Comparison of ENCODE assay signal across 18 mouse cellular contexts in the genomic region with DNA sequence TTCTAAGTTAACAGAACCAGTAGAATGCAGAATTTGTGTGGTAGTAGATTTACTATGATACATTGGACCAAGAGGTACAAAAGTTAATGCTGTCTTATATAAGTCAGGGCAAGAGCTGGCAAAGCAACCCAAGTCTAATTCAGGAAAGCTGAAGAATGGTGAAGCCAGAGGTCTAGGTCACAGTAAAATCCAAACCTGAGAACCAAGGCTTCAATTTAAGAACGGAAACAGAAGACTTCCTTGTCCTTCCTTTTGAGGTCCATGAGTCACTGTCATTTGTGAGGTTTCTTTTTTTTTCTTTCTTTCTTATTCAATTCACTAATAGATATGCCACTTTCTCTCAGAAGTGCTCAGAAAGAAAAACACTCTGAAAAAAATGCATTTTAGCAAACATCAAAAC.
"Had no signal": no experiment of that assay in that cellular context is flagged by ENCODE, and none has a peak within 500 bp of the region (broad histone marks: within the 10 kb centered on the region; RNA-seq: fewer than 3 reads in every experiment).

No protein-coding gene starts in this region.

- H3K9ac ChIP-seq: liver, postnatal 0 days; lung, embryonic 15.5 days; midbrain, embryonic 12.5 days; neural tube, embryonic 12.5 days; stomach, embryonic 15.5 days had no signal

- DNase-seq: liver, postnatal 0 days; lung, adult 2 months; lung, postnatal 14 days; lung, postnatal 36 days; midbrain, embryonic 14.5 days; right cerebral cortex, postnatal 14 days; thymus, adult 2 months; thymus, postnatal 25 days; thymus, postnatal 4 days had no signal

- H3K36me3 ChIP-seq: lung, embryonic 15.5 days; midbrain, embryonic 10.5 days; midbrain, embryonic 12.5 days; neural tube, embryonic 12.5 days; stomach, embryonic 15.5 days had no signal

- H3K9me3 ChIP-seq: lung, embryonic 15.5 days; midbrain, embryonic 10.5 days; midbrain, embryonic 12.5 days; neural tube, embryonic 12.5 days; stomach, embryonic 15.5 days had no signal

- ATAC-seq: liver, postnatal 0 days; lung, postnatal 0 days; midbrain, embryonic 16.5 days had no signal

- H3K27ac ChIP-seq: lung, embryonic 15.5 days; macrophage; midbrain, embryonic 10.5 days; midbrain, embryonic 12.5 days; neural tube, embryonic 12.5 days; stomach, embryonic 15.5 days; stomach, postnatal 0 days had no signal

- H3K27me3 ChIP-seq: lung, embryonic 15.5 days; midbrain, embryonic 12.5 days; neural tube, embryonic 12.5 days; stomach, embryonic 15.5 days had no signal

- H3K4me1 ChIP-seq: lung, embryonic 15.5 days; midbrain, embryonic 10.5 days; midbrain, embryonic 12.5 days; neural tube, embryonic 12.5 days; stomach, embryonic 15.5 days had no signal

- H3K4me3 ChIP-seq: lung, embryonic 15.5 days; midbrain, embryonic 10.5 days; midbrain, embryonic 12.5 days; neural tube, embryonic 12.5 days; stomach, embryonic 15.5 days had no signal

- H3K4me2 ChIP-seq: lung, embryonic 15.5 days; midbrain, embryonic 12.5 days; neural tube, embryonic 12.5 days; stomach, embryonic 15.5 days had no signal
